Mouse (Mus musculus): ENCODE measurements around the gene Nol9.

DNA sequence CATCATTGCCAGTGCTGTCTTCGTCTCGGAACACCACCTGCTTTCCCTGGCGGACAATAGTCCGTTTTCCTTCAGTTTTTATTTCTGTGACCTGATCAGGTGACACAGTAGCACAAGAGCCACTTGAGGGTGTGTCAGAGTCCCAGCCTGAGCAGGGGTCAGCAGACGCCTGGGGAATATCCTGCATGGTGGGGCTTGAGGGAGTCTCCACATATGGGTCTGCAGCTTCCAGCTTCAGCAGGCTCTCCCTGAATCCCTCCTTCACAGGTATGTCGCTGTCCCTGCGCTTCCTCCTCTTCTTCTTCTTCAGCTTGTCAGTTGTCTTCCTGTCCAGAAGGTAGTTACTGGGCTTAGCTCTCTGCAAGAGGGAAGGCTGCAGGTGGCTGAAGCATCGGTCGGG, 47.0 kb upstream of the Nol9 start:
- no peak for TF ChIP-seq CTCF (IDR thresholded peaks at IDR 0.05; ENCODE audit: low read depth, low read length)
- no peak for TF ChIP-seq POLR2A (IDR thresholded peaks at IDR 0.05; ENCODE audit: extremely low read depth, insufficient read depth, low read length)
